Mouse (Mus musculus): ENCODE data around the gene Abcb5. TPM values are rescaled to one million over a fixed set of nuclear protein-coding genes. Genes with fewer than 3 reads are reported as not detected.
"Not testable (repeated sequence)": the region's sequence is repeated elsewhere in the genome, so short reads cannot be mapped to it uniquely, and the experiment has no call there.

The Abcb5 gene
- total RNA-seq (2021) = not detected
- long read RNA-seq, experiment 1 = 0 reads
- long read RNA-seq, experiment 2 = 0 reads

DNA sequence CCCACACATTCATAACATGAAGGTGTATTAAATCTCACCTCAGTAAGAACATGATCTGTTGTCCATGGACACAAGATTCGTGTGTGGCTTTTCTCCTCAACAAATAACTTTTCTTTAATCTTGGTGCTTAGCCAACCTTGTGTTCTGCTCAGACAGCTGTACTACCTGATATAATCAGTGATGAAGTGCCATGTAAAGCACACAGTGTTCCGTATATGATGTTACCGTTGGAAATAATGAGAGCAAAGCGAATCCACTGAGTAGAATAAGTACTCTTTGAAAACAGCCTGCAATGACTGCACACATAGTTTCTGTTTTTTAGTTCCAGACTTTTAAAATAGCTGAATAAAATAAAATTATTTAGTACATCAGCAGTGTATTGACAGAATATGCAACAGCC, at the start of gene Abcb5:
Gene Abcb5, minus strand, starts transcription at position 101 of the 400 bp plus-strand sequence.
- no peak for DNase-seq (ENCODE audit: low spot score in 2 of 2)
- Histone ChIP-seq H3K27ac (no peak within 1 kb of the TSS), H3K4me3 (no peak within 1 kb of the TSS)
- no peak for TF ChIP-seq CTCF (conservative IDR thresholded peaks at IDR 0.05)

DNA sequence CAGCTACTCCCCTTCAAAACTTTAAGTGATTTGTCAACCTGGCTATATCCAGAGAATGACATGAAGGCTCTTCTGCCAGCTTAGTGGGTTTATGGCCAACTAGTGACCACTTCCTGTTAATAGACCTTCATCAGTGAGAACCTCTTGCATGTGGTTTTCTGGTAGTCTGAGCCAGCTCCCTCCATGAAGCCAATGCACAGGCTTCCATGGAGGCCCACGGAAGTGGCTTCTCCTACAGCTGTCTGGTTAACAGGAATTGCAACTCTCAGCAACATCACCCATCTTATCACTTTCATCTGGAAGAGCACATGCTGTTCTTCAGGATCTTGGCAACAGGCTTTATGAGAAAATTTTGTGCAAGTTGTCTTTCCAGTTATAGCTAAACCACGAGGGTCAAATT, 33.0 kb upstream of the Abcb5 start:
- DNase-seq (ENCODE audit: low spot score in 2 of 2) = no peak
- no peak overlapping the region for H3K4me3 ChIP-seq
- no peak overlapping the region for H3K27ac ChIP-seq
- TF ChIP-seq CTCF (conservative IDR thresholded peaks at IDR 0.05) = no peak

DNA sequence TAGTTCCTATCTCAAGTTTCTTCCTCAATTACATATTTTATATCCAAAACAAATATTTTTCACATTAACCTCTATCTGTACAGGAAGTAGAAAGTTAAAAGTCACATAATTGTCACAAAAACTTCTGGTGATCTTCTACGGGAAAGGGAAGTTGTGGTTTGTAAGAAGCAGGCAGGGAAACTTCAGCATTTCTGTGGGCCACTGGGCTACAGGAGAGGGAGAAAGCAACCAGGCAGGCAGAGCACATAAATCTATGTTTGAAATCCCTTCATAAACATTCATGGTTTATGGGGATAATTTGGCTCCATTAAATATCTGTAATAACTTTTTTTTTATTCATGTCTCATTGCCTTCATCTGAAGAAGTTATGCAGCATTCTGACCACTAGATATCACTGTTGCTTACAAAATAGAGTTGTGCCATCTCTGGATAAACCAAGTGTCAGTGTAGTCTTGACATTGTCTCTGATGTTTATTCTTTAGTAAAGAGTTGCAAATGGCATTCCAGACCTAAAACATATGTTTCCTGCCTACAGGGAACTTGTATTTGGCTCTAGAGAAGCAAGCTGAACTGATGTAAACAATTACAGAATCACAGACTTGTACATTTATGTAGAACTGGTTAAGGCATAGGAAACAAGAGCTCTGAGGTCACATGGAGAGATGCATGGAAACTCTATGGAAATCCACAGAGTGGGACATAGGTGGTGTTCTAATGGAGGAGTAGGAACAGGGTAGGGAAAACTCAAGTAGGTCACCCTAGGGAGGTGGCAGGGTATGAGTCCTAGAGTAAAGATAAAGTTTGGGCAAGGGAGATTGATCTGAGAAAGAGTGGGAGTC, 28.3 kb upstream of the Abcb5 start:
- Histone ChIP-seq H3K4me3 (no peak overlapping the region), H3K27ac (no peak overlapping the region)
- peak; percentile 85 for TF ChIP-seq CTCF (conservative IDR thresholded peaks at IDR 0.05)
- no peak for DNase-seq (ENCODE audit: low spot score in 2 of 2)

DNA sequence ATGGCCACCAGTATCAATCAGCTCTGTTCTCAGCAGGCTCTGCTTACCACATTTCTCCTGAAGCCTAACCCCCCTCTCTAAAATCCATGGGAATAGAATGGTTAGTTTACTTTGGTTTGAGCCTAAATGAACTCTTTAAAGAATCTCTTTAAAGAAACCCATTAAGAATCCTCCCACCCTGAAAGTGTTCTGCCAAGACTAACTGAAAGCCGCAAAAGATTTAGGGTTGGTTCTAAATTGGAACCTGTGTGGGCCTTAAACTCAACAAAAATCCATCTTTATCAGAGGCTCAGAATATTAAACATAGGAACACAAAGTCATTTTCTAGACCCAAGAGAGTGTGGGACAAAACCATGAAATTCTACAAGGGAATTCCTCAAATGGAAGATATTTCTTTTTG, 18.6 kb upstream of the Abcb5 start:
- DNase-seq (ENCODE audit: low spot score in 2 of 2) = no peak
- H3K4me3 ChIP-seq = no peak overlapping the region
- H3K27ac ChIP-seq = no peak overlapping the region
- TF ChIP-seq CTCF (conservative IDR thresholded peaks at IDR 0.05) = no peak

DNA sequence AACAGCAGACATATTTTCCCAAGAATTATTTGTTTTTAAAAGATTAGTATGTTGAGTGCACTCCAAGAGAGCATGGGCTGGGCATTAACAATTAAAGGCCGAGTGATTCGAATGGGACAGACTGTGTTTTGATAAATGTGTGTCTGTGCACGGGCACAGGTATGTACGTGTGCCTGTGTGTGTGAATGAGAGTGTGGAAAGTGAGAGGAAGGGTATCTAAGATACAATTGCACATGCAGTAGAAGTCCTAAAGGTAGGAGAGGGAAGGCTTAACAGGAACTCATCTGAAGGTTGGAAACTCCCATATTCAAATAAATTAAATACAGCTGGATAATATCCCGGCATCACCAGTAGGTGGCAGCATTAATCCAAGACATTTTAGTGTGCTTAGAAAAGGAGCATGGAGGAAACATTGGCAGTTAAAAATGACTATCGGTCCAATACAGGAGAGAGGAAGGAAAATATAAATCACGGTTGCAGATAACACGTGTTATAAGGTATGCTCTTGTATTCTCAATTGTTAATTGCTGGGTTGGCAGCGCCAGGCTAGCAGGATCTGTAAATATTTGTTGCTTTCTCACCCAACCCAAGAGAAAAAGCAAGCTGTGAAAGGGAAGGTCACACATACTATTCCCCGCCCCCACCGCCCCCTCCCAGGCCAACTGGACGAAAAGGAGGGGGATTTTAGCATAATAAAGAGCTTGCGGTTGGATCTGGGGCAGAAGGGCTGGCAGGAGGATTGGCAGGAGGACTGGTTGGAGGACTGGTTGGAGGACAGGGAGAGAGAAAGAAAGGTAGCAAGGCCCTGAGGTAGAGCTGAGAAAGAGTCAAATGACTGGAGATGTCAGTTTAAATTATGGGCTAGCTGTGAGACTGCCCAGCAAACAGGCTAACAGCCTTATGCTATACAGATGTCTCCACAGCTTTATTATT, 35.6 kb downstream of the Abcb5 start:
- no peak overlapping the region for H3K27ac ChIP-seq
- H3K4me3 ChIP-seq = no peak overlapping the region
- TF ChIP-seq CTCF (conservative IDR thresholded peaks at IDR 0.05) = peak; percentile 94
- DNase-seq (ENCODE audit: low spot score in 2 of 2) = peak; percentile 46 to 83

DNA sequence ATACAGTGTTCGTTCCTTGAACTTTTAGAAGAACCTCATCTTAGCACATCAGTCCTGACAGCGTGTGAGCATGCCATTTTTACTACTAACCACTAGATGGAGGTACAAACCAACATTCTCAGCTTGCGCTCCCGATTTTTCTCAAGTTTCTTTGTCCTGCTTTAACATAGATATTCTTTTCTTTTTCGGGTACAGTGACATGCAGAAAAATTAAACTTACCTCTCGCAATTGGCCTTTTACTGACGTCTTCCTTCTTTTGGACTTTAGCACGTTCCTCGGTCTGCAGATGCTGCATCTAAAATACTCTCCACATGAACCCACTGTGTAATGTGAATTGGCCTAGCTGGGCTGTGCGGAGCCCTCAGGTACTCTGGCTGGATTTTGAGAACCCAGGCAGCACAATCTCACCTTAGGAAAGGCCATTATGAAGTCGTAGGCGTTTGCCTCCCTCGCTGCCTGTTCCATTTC, 39.4 kb downstream of the Abcb5 start:
- Histone ChIP-seq H3K4me3 (no peak overlapping the region), H3K27ac (no peak overlapping the region)
- peak in 1 of 2 experiments; percentile 16 for DNase-seq (ENCODE audit: low spot score in 2 of 2)
- TF ChIP-seq CTCF (conservative IDR thresholded peaks at IDR 0.05) = peak; percentile 94

DNA sequence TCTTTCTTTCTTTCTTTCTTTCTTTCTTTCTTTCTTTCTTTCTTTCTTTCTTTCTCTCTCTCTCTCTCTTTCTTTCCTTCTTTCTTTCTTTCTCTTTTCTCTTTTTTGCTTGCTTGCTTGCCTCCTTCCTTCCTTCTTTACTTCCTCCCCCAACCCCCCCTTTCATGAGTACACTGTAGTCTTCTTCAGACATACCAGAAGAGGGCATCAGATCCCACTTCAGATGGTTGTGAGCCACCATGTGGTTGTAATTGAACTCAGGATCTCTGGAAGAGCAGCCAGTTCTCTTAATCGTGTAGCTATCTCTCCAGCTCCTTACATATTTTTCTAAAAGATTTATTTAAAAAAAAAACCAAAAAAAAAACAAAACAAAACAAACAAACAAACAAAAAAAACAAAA, 42.3 kb downstream of the Abcb5 start:
- H3K4me3 ChIP-seq; DNase-seq (ENCODE audit: low spot score in 2 of 2); H3K27ac ChIP-seq: not testable (repeated sequence)
- TF ChIP-seq CTCF (conservative IDR thresholded peaks at IDR 0.05) = peak; percentile 46

DNA sequence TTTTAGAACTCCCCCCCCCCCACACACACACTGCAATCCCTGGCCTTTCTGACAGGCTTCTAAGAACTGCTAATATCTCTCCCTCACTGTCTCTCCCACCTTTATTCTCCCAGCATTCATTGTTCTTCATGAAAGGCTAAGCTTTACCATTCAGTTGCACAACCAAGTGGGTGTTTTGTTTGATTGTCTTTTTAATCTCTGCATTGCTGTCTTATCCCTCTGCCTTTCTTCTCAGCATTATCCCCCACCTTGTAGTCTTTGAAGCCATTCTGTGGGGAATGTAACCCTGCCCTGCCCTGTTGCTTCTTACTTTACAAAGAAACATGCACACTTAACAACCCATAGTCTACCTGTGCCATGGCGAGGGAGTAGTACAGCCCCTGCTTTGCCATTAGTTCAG, 48.5 kb downstream of the Abcb5 start:
- no peak for DNase-seq (ENCODE audit: low spot score in 2 of 2)
- Histone ChIP-seq H3K4me3 (no peak overlapping the region), H3K27ac (no peak overlapping the region)
- TF ChIP-seq CTCF (conservative IDR thresholded peaks at IDR 0.05) = no peak

DNA sequence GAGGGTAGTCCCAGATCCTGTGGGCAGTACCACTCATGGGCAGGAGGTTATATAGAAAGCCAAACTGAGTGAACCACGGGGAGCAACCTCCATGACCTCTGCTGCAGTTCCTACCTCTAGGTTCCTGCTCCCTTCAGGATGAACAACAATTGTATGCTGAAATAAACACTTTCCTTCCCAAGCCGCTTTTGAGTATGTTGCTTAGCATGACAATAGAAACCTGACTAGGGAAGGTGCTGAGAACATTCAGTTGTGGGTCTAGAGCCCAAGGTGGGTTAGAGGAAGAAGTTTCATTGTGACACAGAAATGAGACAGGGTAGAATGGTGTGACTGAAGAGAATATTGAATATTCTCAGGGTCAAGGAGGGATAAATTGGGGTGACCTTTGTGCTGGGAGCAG, 55.9 kb downstream of the Abcb5 start:
- Histone ChIP-seq H3K4me3 (no peak overlapping the region), H3K27ac (no peak overlapping the region)
- no peak for DNase-seq (ENCODE audit: low spot score in 2 of 2)
- TF ChIP-seq CTCF (conservative IDR thresholded peaks at IDR 0.05) = no peak

DNA sequence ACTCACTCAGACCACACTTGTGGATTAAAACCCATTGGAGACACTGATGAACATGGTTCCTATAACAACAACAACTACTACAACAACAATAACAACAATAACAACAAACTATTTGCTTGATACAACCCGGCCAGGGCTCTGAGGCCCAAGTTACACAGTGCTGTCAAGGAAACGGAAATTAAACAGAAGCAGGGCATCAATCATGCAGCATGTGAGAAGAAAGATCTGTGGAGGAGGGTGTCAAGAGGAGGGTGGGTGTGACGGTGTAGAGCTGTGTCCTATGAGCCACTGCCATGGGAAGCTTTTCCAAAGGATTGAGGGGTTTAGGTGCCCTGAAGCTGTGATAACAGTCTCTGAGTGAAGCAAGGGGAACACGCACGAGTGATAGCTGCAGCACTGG, 64.0 kb downstream of the Abcb5 start:
- H3K27ac ChIP-seq = no peak overlapping the region
- H3K4me3 ChIP-seq = no peak overlapping the region
- DNase-seq (ENCODE audit: low spot score in 2 of 2) = no peak
- TF ChIP-seq CTCF (conservative IDR thresholded peaks at IDR 0.05) = no peak

DNA sequence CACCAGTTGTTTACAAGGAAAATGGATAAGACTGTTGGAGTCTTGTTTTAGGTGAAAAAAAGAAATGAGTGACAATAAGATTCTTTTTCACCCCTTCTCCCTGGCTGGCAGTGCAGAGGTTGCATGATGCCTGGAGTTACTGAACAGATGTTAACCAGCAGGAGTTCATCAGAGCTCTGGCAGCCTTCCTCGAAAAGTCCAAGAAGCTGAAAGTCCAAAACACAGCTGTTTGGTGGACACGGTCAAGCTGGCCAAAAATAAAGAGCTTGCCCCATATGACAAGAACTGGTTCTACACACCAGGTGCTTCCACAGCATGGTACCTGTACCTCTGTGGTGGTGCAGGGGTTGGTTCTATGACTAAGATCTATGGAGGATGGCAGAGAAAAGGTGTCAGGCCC, 78.3 kb downstream of the Abcb5 start:
- H3K4me3 ChIP-seq = no peak overlapping the region
- H3K27ac ChIP-seq = no peak overlapping the region
- DNase-seq (ENCODE audit: low spot score in 2 of 2) = no peak
- no peak for TF ChIP-seq CTCF (conservative IDR thresholded peaks at IDR 0.05)

DNA sequence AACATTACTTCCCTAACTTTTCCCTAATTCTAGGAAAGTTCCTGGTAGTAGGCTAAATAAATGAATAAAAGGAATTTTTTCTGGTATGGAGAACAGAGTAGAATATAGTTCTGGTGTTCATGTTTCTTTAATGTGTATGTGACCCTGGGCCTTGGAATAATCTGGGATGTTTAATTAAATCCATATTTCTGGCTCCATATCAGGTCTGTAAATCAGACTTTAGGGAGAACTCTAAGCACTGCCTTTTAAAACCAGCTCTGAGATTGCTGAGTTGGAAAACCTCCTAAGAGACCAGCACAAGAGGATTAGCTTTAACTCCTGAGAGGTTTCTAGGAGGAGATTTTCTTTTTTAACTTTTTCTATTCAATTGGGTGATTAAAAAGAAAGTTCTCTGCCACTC, 83.4 kb downstream of the Abcb5 start:
- DNase-seq (ENCODE audit: low spot score in 2 of 2) = no peak
- Histone ChIP-seq H3K4me3 (no peak overlapping the region), H3K27ac (no peak overlapping the region)
- TF ChIP-seq CTCF (conservative IDR thresholded peaks at IDR 0.05) = no peak

DNA sequence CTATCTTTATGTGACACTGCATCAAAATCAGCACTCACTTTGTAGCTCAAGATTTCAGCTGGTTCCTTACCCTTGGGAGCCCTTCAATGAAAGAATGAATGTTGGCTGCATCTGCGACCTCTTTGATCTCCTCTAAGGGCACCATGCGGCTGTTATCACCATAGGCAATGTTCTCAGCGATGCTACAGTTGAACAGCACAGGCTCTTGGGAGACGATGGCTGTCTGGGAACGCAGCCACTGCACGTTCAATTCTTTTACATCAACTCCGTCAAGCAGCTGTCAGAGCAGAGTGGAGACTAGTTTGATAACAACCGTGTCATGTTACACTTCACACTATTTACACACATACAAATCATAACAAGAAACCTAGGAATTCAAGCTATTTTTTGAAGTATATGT, 93.5 kb downstream of the Abcb5 start:
- TF ChIP-seq CTCF (conservative IDR thresholded peaks at IDR 0.05) = no peak
- Histone ChIP-seq H3K4me3 (no peak overlapping the region), H3K27ac (no peak overlapping the region)
- DNase-seq (ENCODE audit: low spot score in 2 of 2) = no peak
